Mouse (Mus musculus): ENCODE data around the gene Prima1. TPM values are rescaled to one million over a fixed set of nuclear protein-coding genes. Genes with fewer than 3 reads are reported as not detected.

The Prima1 gene
- total and polyA plus RNA-seq, 2 experiments from 2014 or later: 0.67 to 0.69 TPM

- Histone ChIP-seq H3K27ac (ENCODE audit: low read depth, low read length) (no peak overlapping the region), H3K27me3 (ENCODE audit: insufficient read depth, low read length) (no peaks in the 10 kb centered on the region), H3K4me1 (ENCODE audit: insufficient read depth) (no peaks in the 10 kb centered on the region), H3K9me3 (ENCODE audit: low read length) (no peaks in the 10 kb centered on the region), H3K36me3 (ENCODE audit: insufficient read depth) (no peaks in the 10 kb centered on the region), H3K4me3 (ENCODE audit: low read depth, low read length) (no peak overlapping the region), H3K9ac (no peak overlapping the region), H3K4me2 (ENCODE audit: low read depth) (no peak overlapping the region)
- 90% methylated on average over 4 of the region's 4 CpGs for WGBS
- ATAC-seq: no peak
- DNase-seq: no peak
- no peak for TF ChIP-seq CTCF (IDR thresholded peaks at IDR 0.05; ENCODE audit: low read depth)
Measured at GRCm38 (mm10) chr12:103229058-103229457, 12.9 kb downstream of the Prima1 start.

DNA sequence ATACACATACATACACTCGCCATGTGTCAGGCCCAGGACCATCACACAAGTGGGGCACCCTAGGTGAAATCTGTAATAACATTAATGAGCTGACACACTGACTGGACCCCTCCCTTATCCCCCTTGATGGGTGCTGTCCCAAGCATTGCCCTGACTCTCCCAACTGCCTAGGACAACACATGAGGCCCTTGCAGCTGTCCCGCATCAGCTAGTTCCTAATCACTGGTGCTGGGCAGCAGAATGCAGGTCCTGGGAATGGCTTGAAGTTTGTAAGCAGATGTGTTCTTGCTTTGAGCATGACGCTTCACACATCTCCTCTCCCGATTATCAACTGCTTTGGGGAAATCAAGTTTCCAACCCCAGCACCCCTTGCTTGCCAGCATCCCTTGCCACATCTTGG is 15.8 kb downstream of the Prima1 start:
- no peak overlapping the region for H3K4me3 ChIP-seq (ENCODE audit: low read depth, low read length)
- DNase-seq: no peak
- no peak overlapping the region for H3K9ac ChIP-seq
- no peak for TF ChIP-seq CTCF (IDR thresholded peaks at IDR 0.05; ENCODE audit: low read depth)
- no peak overlapping the region for H3K4me2 ChIP-seq (ENCODE audit: low read depth)
- ATAC-seq: no peak
- H3K4me1 ChIP-seq (ENCODE audit: insufficient read depth): no peaks in the 10 kb centered on the region
- H3K27me3 ChIP-seq (ENCODE audit: insufficient read depth, low read length): no peaks in the 10 kb centered on the region
- no peaks in the 10 kb centered on the region for H3K36me3 ChIP-seq (ENCODE audit: insufficient read depth)
- 62% methylated on average over 4 of the region's 4 CpGs for WGBS
- H3K9me3 ChIP-seq (ENCODE audit: low read length): no peaks in the 10 kb centered on the region
- H3K27ac ChIP-seq (ENCODE audit: low read depth, low read length): no peak overlapping the region

- no peak for TF ChIP-seq CTCF (IDR thresholded peaks at IDR 0.05; ENCODE audit: low read depth)
- Histone ChIP-seq H3K27me3 (ENCODE audit: insufficient read depth, low read length) (no peaks in the 10 kb centered on the region), H3K4me1 (ENCODE audit: insufficient read depth) (no peaks in the 10 kb centered on the region), H3K36me3 (ENCODE audit: insufficient read depth) (no peaks in the 10 kb centered on the region), H3K9me3 (ENCODE audit: low read length) (no peaks in the 10 kb centered on the region), H3K4me3 (ENCODE audit: low read depth, low read length) (no peak overlapping the region), H3K4me2 (ENCODE audit: low read depth) (no peak overlapping the region), H3K27ac (ENCODE audit: low read depth, low read length) (no peak overlapping the region), H3K9ac (no peak overlapping the region)
- DNase-seq (no peak), ATAC-seq (no peak)
- 88% methylated on average over 9 of the region's 9 CpGs for WGBS
Measured at GRCm38 (mm10) chr12:103223671-103224070, 18.3 kb downstream of the Prima1 start.

- no peak for DNase-seq
- no peak for ATAC-seq
- WGBS: 81% methylated on average over 6 of the region's 6 CpGs
- Histone ChIP-seq H3K27me3 (ENCODE audit: insufficient read depth, low read length) (no peaks in the 10 kb centered on the region), H3K4me3 (ENCODE audit: low read depth, low read length) (no peak overlapping the region), H3K9ac (no peak overlapping the region), H3K9me3 (ENCODE audit: low read length) (no peaks in the 10 kb centered on the region), H3K36me3 (ENCODE audit: insufficient read depth) (no peaks in the 10 kb centered on the region), H3K27ac (ENCODE audit: low read depth, low read length) (no peak overlapping the region), H3K4me2 (ENCODE audit: low read depth) (no peak overlapping the region), H3K4me1 (ENCODE audit: insufficient read depth) (0 out of 2 replicates have a peak, but pooled peaks cover 8% of the 10 kb centered on the region)
- no peak for TF ChIP-seq CTCF (IDR thresholded peaks at IDR 0.05; ENCODE audit: low read depth)
Measured at GRCm38 (mm10) chr12:103215877-103216610, 25.9 kb downstream of the Prima1 start.

GRCm38 (mm10) chr12:103214797-103215196 is 27.2 kb downstream of the Prima1 start:
- WGBS: 89% methylated on average over 2 of the region's 2 CpGs
- 0 out of 2 replicates have a peak, but pooled peaks have one; percentile 10 for ATAC-seq
- H3K27ac ChIP-seq (ENCODE audit: low read depth, low read length): no peak overlapping the region

DNA sequence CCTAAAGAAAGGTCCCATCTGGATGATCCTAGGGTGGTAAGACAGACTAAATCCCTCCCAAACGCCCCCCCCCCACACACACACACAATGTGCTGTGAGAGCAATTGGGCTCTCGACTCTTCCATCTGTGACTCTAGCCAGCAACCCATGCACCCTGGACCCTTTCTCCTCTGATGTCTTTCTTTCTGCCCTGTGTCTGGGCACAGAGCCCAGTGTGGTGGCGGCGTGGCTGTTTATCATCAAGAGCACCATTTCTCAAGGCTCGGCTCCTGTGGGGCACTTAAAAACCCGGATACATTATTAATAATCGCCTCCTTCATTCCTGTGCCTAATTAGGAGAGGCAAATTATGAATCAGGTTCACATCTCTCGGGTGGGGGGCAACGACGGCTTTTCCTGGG is 27.7 kb downstream of the Prima1 start:
- peak; percentile 50 for DNase-seq
- no peak for TF ChIP-seq CTCF (IDR thresholded peaks at IDR 0.05; ENCODE audit: low read depth)
- H3K4me2 ChIP-seq (ENCODE audit: low read depth): no peak overlapping the region
- peak; percentile 83 for ATAC-seq
- no peaks in the 10 kb centered on the region for H3K36me3 ChIP-seq (ENCODE audit: insufficient read depth)
- H3K27ac ChIP-seq (ENCODE audit: low read depth, low read length): no peak overlapping the region
- H3K9ac ChIP-seq: no peak overlapping the region
- no peak overlapping the region for H3K4me3 ChIP-seq (ENCODE audit: low read depth, low read length)
- H3K4me1 ChIP-seq (ENCODE audit: insufficient read depth): 0 out of 2 replicates have a peak, but pooled peaks cover 8% of the 10 kb centered on the region
- 16% methylated on average over 10 of the region's 10 CpGs for WGBS
- H3K27me3 ChIP-seq (ENCODE audit: insufficient read depth, low read length): no peaks in the 10 kb centered on the region
- H3K9me3 ChIP-seq (ENCODE audit: low read length): no peaks in the 10 kb centered on the region

More at GRCm38 (mm10) chr12:103214797-103215196, 27.2 kb downstream of the Prima1 start:
- H3K9me3 ChIP-seq (ENCODE audit: low read length): no peaks in the 10 kb centered on the region
- no peaks in the 10 kb centered on the region for H3K36me3 ChIP-seq (ENCODE audit: insufficient read depth)
- H3K4me3 ChIP-seq (ENCODE audit: low read depth, low read length): no peak overlapping the region
- no peak for TF ChIP-seq CTCF (IDR thresholded peaks at IDR 0.05; ENCODE audit: low read depth)
- H3K4me2 ChIP-seq (ENCODE audit: low read depth): no peak overlapping the region
- H3K4me1 ChIP-seq (ENCODE audit: insufficient read depth): 0 out of 2 replicates have a peak, but pooled peaks cover 8% of the 10 kb centered on the region
- no peak overlapping the region for H3K9ac ChIP-seq
- H3K27me3 ChIP-seq (ENCODE audit: insufficient read depth, low read length): no peaks in the 10 kb centered on the region
- DNase-seq: no peak

GRCm38 (mm10) chr12:103213591-103213990 is 28.4 kb downstream of the Prima1 start:
- no peaks in the 10 kb centered on the region for H3K9me3 ChIP-seq (ENCODE audit: low read length)
- H3K4me2 ChIP-seq (ENCODE audit: low read depth): no peak overlapping the region
- H3K27ac ChIP-seq (ENCODE audit: low read depth, low read length): no peak overlapping the region
- DNase-seq: no peak
- 93% methylated on average over 2 of the region's 2 CpGs for WGBS
- TF ChIP-seq CTCF (IDR thresholded peaks at IDR 0.05; ENCODE audit: low read depth): no peak
- no peaks in the 10 kb centered on the region for H3K36me3 ChIP-seq (ENCODE audit: insufficient read depth)
- ATAC-seq: no peak
- 0 out of 2 replicates have a peak, but pooled peaks cover 8% of the 10 kb centered on the region for H3K4me1 ChIP-seq (ENCODE audit: insufficient read depth)
- no peak overlapping the region for H3K9ac ChIP-seq
- H3K27me3 ChIP-seq (ENCODE audit: insufficient read depth, low read length): no peaks in the 10 kb centered on the region
- H3K4me3 ChIP-seq (ENCODE audit: low read depth, low read length): no peak overlapping the region

Measured in forebrain, postnatal 0 days (tissue).